Mouse (Mus musculus): ENCODE data around the gene Bod1.

- no peak for TF ChIP-seq CTCF (IDR thresholded peaks at IDR 0.05; ENCODE audit: low read depth, low read length)
- TF ChIP-seq POLR2AphosphoS5 (IDR thresholded peaks at IDR 0.05; ENCODE audit: insufficient replicate concordance, low read depth, low read length), result no peak
- no peak for TF ChIP-seq GATA1 (IDR thresholded peaks at IDR 0.05; ENCODE audit: borderline replicate concordance, low read length)
Measured at GRCm38 (mm10) chr11:31677309-31677708, 5.6 kb upstream of the Bod1 start.
